Mouse (Mus musculus) limb, embryonic 12.5 days (tissue): ENCODE measurements around the gene Wdr78. TPM values are rescaled to one million over a fixed set of nuclear protein-coding genes. Genes with fewer than 3 reads are reported as not detected.

Source experiments
- ATAC-seq: fragments of 200-750 bp; cut with Nextera tagmentation; 2 replicates; pipeline ENCODE4 v1.8.0; 2017; ENCODE audit warnings: low read depth, moderate TSS enrichment; ENCODE audit not compliant: insufficient number of reproducible peaks, insufficient read depth, low FRiP score, low TSS enrichment
- H3K27ac ChIP-seq: fragments of 300-500 bp; sonication (generic); 2 replicates; pipeline ENCODE4 v1.5.1; 2016; ENCODE audit warnings: mild to moderate bottlenecking, moderate library complexity
- H3K27me3 ChIP-seq: fragments of 300-500 bp; sonication (generic); 2 replicates; pipeline ENCODE4 v1.6.1; 2016; ENCODE audit warnings: mild to moderate bottlenecking, moderate library complexity
- H3K36me3 ChIP-seq: fragments of 300-500 bp; sonication (generic); 2 replicates; pipeline ENCODE4 v1.6.1; 2016; ENCODE audit warnings: mild to moderate bottlenecking, moderate library complexity
- H3K4me1 ChIP-seq: fragments of 300-500 bp; sonication (generic); replicated peaks from 2 replicates; pipeline ENCODE4 v1.6.1; 2016
- H3K4me2 ChIP-seq: fragments of 300-500 bp; sonication (generic); 2 replicates; pipeline ENCODE4 v1.6.1; 2016; ENCODE audit warnings: mild to moderate bottlenecking, moderate library complexity
- H3K4me3 ChIP-seq: fragments of 300-500 bp; sonication (generic); replicated peaks from 2 replicates; pipeline ENCODE4 v1.5.1; 2016; ENCODE audit warnings: mild to moderate bottlenecking
- H3K9ac ChIP-seq: fragments of 300-500 bp; sonication (generic); replicated peaks from 2 replicates; pipeline ENCODE4 v1.6.1; 2016; ENCODE audit warnings: mild to moderate bottlenecking, moderate library complexity
- H3K9me3 ChIP-seq: fragments of 300-500 bp; sonication (generic); 2 replicates; pipeline ENCODE4 v1.6.1; 2016; ENCODE audit warnings: mild to moderate bottlenecking, moderate library complexity
- WGBS: fragments of 180-500 bp; shearing (Covaris S2); methylation state at CpG from one replicate; pipeline ENCODE4 v1.1.7; 2016; 5-methylcytosine and 5-hydroxymethylcytosine counted together
- polyA plus RNA-seq: library from polyadenylated mRNA; unstranded; fragments of >200 nt; fragmentation: Nextera tagmentation; extraction: Ambion mirVana; gene quantifications from 2 replicates; pipeline ENCODE4 v1.2.1, GENCODE M21; 2016

The Wdr78 gene
- polyA plus RNA-seq: 3.7 and 5.1 TPM in 2 replicates

GRCm38 (mm10) chr4:103114184-103115111, at the start of gene Wdr78, which contains the start of gene Mier1:
Gene Wdr78, minus strand, starts transcription at chr4:103114555.
Gene Mier1, plus strand, starts transcription at chr4:103114390.
- Histone ChIP-seq H3K9ac (peak within 1 kb of the TSS; percentile 78), H3K4me3 (peak within 1 kb of the TSS; percentile 79), H3K4me2 (peak within 1 kb of the TSS; percentile 79), H3K9me3 (no peaks in the 10 kb centered on the region), H3K27ac (peak within 1 kb of the TSS; percentile 99), H3K36me3 (peaks cover 16% of the 10 kb centered on the region; the same call in 1 of the 2 replicates), H3K27me3 (no peaks in the 10 kb centered on the region; the same call in 1 of the 2 replicates), H3K4me1 (peaks cover 18% of the 10 kb centered on the region)
- ATAC-seq: peak; percentile 99
- under 1% methylated on average over 89 of the region's 90 CpGs for WGBS

- H3K4me1 ChIP-seq: no peaks in the 10 kb centered on the region
- H3K27me3 ChIP-seq: no peaks in the 10 kb centered on the region
- H3K36me3 ChIP-seq: peaks cover 76% of the 10 kb centered on the region
- H3K9me3 ChIP-seq: no peaks in the 10 kb centered on the region
- H3K27ac ChIP-seq: no peak overlapping the region
- no peak overlapping the region for H3K4me2 ChIP-seq
- no peak for ATAC-seq
- no peak overlapping the region for H3K9ac ChIP-seq
- no peak overlapping the region for H3K4me3 ChIP-seq
- 91% methylated on average over 4 of the region's 4 CpGs for WGBS
These were observed 44.4 kb upstream of the Wdr78 start for GRCm38 (mm10) chr4:103158781-103159180.

GRCm38 (mm10) chr4:103151946-103152345, 37.6 kb upstream of the Wdr78 start:
- Histone ChIP-seq H3K4me1 (no peaks in the 10 kb centered on the region), H3K4me2 (no peak overlapping the region), H3K36me3 (peaks cover 86% of the 10 kb centered on the region), H3K27ac (no peak overlapping the region), H3K4me3 (no peak overlapping the region), H3K27me3 (no peaks in the 10 kb centered on the region), H3K9ac (no peak overlapping the region), H3K9me3 (no peaks in the 10 kb centered on the region)
- ATAC-seq: no peak
- WGBS: 90% methylated on average over 5 of the region's 5 CpGs

GRCm38 (mm10) chr4:103146339-103146738, 32.0 kb upstream of the Wdr78 start:
- Histone ChIP-seq H3K36me3 (peaks cover 67% of the 10 kb centered on the region), H3K4me2 (no peak overlapping the region), H3K27ac (no peak overlapping the region), H3K4me1 (no peaks in the 10 kb centered on the region), H3K27me3 (no peaks in the 10 kb centered on the region), H3K4me3 (no peak overlapping the region), H3K9ac (no peak overlapping the region), H3K9me3 (no peaks in the 10 kb centered on the region)
- 53% methylated on average over 5 of the region's 5 CpGs for WGBS
- no peak for ATAC-seq

- no peaks in the 10 kb centered on the region for H3K4me1 ChIP-seq
- no peaks in the 10 kb centered on the region for H3K27me3 ChIP-seq
- no peak overlapping the region for H3K4me3 ChIP-seq
- H3K27ac ChIP-seq: no peak overlapping the region
- H3K9me3 ChIP-seq: no peaks in the 10 kb centered on the region
- ATAC-seq: no peak
- 85% methylated on average over 1 of the region's 1 CpGs for WGBS
- H3K36me3 ChIP-seq: peaks cover 48% of the 10 kb centered on the region
- no peak overlapping the region for H3K4me2 ChIP-seq
- no peak overlapping the region for H3K9ac ChIP-seq
These were observed 22.6 kb upstream of the Wdr78 start for GRCm38 (mm10) chr4:103136946-103137345.

GRCm38 (mm10) chr4:103126533-103126932, 12.2 kb upstream of the Wdr78 start:
- Histone ChIP-seq H3K9me3 (no peaks in the 10 kb centered on the region), H3K36me3 (peaks cover 4% of the 10 kb centered on the region), H3K4me3 (no peak overlapping the region), H3K27me3 (no peaks in the 10 kb centered on the region), H3K9ac (no peak overlapping the region), H3K4me2 (no peak overlapping the region), H3K4me1 (0 out of 2 replicates have a peak, but pooled peaks cover 4% of the 10 kb centered on the region), H3K27ac (no peak overlapping the region)
- 82% methylated on average over 4 of the region's 4 CpGs for WGBS
- ATAC-seq: no peak

- no peak for ATAC-seq
- no peak overlapping the region for H3K27ac ChIP-seq
- no peak overlapping the region for H3K4me2 ChIP-seq
- no peak overlapping the region for H3K4me3 ChIP-seq
- H3K9me3 ChIP-seq: no peaks in the 10 kb centered on the region
- H3K9ac ChIP-seq: no peak overlapping the region
- peaks cover 18% of the 10 kb centered on the region for H3K4me1 ChIP-seq
- H3K27me3 ChIP-seq: no peaks in the 10 kb centered on the region
- no peaks in the 10 kb centered on the region for H3K36me3 ChIP-seq
These were observed 9.3 kb upstream of the Wdr78 start for GRCm38 (mm10) chr4:103123606-103124005.

- Histone ChIP-seq H3K4me2 (no peak overlapping the region), H3K9me3 (no peaks in the 10 kb centered on the region), H3K4me1 (peaks cover 18% of the 10 kb centered on the region), H3K4me3 (no peak overlapping the region), H3K27ac (no peak overlapping the region), H3K27me3 (no peaks in the 10 kb centered on the region), H3K36me3 (no peaks in the 10 kb centered on the region), H3K9ac (no peak overlapping the region)
- 66% methylated on average over 2 of the region's 2 CpGs for WGBS
- no peak for ATAC-seq
These were observed 8.7 kb upstream of the Wdr78 start for GRCm38 (mm10) chr4:103123086-103123485.

GRCm38 (mm10) chr4:103120874-103121389, 6.6 kb upstream of the Wdr78 start:
- Histone ChIP-seq H3K4me1 (peaks cover 16% of the 10 kb centered on the region), H3K9ac (no peak overlapping the region), H3K27me3 (no peaks in the 10 kb centered on the region; the same call in 1 of the 2 replicates), H3K9me3 (no peaks in the 10 kb centered on the region), H3K36me3 (peaks cover 9% of the 10 kb centered on the region; the same call in 1 of the 2 replicates), H3K4me2 (peak overlapping the region; percentile 72), H3K27ac (no peak overlapping the region), H3K4me3 (peak overlapping the region; percentile 89)
- WGBS: 91% methylated on average over 9 of the region's 9 CpGs
- ATAC-seq: no peak

GRCm38 (mm10) chr4:103120395-103120794, 6.0 kb upstream of the Wdr78 start:
- H3K9me3 ChIP-seq: no peaks in the 10 kb centered on the region
- peaks cover 9% of the 10 kb centered on the region; the same call in 1 of the 2 replicates for H3K36me3 ChIP-seq
- no peaks in the 10 kb centered on the region; the same call in 1 of the 2 replicates for H3K27me3 ChIP-seq
- H3K27ac ChIP-seq: no peak overlapping the region
- H3K4me1 ChIP-seq: peaks cover 16% of the 10 kb centered on the region
- peak overlapping the region; percentile 89 for H3K4me3 ChIP-seq
- H3K4me2 ChIP-seq: peak overlapping the region; percentile 72
- H3K9ac ChIP-seq: peak overlapping the region; percentile 95; the same call in 1 of the 2 replicates
- ATAC-seq: no peak
- 37% methylated on average over 3 of the region's 3 CpGs for WGBS

GRCm38 (mm10) chr4:103120028-103120384, 5.7 kb upstream of the Wdr78 start:
- WGBS: 13% methylated on average over 4 of the region's 4 CpGs
- H3K9me3 ChIP-seq: no peaks in the 10 kb centered on the region
- peaks cover 9% of the 10 kb centered on the region; the same call in 1 of the 2 replicates for H3K36me3 ChIP-seq
- H3K4me1 ChIP-seq: peaks cover 20% of the 10 kb centered on the region
- H3K9ac ChIP-seq: peak overlapping the region; percentile 95
- no peak for ATAC-seq
- H3K4me3 ChIP-seq: peak overlapping the region; percentile 89
- H3K27ac ChIP-seq: peak overlapping the region; percentile 97
- H3K27me3 ChIP-seq: no peaks in the 10 kb centered on the region; the same call in 1 of the 2 replicates
- H3K4me2 ChIP-seq: peak overlapping the region; percentile 72
